Mouse (Mus musculus): ENCODE data around the gene Carmil1. TPM values are rescaled to one million over a fixed set of nuclear protein-coding genes. Genes with fewer than 3 reads are reported as not detected.

The Carmil1 gene
- polyA plus RNA-seq (2012; ENCODE audit: insufficient read depth, low replicate concordance): 4.5 and 9.5 TPM in 2 replicates

DNA sequence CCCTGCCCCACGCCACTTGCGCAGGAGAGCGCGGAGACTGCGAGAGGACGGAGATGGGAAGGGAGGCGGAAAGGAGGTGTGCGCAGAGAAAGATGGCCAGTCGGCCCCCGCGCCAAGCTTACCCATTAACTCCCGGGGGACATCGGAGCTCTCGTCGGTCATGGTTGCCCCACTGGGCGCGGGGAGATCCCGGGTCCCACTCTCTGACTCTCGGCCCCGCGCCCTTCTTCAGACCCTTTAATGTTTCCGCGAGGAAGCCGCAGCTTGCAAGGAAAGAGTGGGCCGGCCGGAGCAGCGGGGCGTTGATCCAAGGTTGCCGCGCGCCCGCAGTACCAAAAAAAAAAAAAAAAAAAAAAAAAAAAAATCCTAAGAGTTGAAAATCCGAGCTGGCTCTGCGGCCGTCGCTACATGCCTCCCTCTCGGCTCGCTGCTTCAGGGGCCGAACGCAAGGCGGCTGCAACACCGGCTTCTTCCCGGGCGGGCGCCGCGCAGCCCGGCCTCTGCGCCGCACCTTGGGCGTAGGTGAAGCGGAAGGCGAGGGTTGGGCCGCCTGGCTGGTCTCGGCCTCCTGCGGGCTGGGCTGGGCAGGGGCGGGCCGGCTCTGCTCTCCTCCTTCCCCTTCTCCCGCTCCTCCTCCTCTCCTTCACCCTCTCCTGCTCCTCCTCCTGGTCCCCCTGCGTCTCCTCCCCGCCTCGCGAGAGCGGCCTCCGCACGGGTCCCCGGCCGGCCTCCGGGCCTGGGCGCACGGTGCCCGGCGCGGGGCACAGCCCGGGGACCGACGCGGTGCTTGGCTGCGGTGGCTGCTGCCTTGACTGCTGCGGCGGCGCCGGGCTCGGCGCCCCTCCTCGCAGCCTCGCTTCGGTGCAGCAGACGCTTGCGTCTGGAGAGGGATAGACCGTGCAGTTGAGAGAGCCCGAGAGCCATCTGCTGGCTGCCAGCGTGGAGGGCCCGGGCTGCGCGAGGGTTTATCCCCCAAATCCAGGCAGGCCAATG is at the start of gene Carmil1:
Carmil1 (minus strand) TSS at position 357 of the 993 bp plus-strand sequence.
- Histone ChIP-seq H3K36me3 (replicated peaks; ENCODE audit: low read length) (no peaks in the 10 kb centered on the region), H3K27me3 (replicated peaks) (peaks cover 63% of the 10 kb centered on the region), H3K9me3 (peaks cover 8% of the 10 kb centered on the region), H3K4me1 (peaks cover 37% of the 10 kb centered on the region), H3K4me3 (replicated peaks) (peak within 1 kb of the TSS; percentile 93)
- TF ChIP-seq GATA1 (IDR thresholded peaks at IDR 0.05; ENCODE audit: borderline replicate concordance, low read length): no peak
- TF ChIP-seq FLI1 (IDR thresholded peaks at IDR 0.05; ENCODE audit: low read length): no peak

DNA sequence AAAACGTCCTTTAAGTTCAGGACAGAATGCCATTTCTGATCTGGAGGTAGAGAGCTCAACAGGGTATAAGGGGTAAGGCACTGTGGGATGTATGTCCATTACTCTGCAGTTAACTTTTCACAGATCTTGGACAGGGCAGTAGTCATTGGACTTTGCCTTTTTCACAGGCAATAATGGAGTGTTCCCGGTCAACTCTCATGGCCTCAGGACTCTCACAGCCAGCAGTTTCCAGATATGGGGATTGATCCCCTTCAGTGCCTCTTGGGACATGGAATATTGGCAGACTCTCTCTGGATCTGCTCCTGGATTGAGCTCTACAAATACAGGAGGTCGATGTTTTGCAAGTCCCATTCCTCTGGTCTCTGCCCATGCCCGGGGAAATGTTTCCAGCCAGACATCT is 49.5 kb upstream of the Carmil1 start:
- H3K9me3 ChIP-seq: no peaks in the 10 kb centered on the region
- H3K27me3 ChIP-seq (replicated peaks): no peaks in the 10 kb centered on the region
- H3K36me3 ChIP-seq (replicated peaks; ENCODE audit: low read length): peaks cover 36% of the 10 kb centered on the region
- no peak overlapping the region for H3K4me3 ChIP-seq (replicated peaks)
- H3K4me1 ChIP-seq: peaks cover 52% of the 10 kb centered on the region
- TF ChIP-seq GATA1 (IDR thresholded peaks at IDR 0.05; ENCODE audit: borderline replicate concordance, low read length): no peak

DNA sequence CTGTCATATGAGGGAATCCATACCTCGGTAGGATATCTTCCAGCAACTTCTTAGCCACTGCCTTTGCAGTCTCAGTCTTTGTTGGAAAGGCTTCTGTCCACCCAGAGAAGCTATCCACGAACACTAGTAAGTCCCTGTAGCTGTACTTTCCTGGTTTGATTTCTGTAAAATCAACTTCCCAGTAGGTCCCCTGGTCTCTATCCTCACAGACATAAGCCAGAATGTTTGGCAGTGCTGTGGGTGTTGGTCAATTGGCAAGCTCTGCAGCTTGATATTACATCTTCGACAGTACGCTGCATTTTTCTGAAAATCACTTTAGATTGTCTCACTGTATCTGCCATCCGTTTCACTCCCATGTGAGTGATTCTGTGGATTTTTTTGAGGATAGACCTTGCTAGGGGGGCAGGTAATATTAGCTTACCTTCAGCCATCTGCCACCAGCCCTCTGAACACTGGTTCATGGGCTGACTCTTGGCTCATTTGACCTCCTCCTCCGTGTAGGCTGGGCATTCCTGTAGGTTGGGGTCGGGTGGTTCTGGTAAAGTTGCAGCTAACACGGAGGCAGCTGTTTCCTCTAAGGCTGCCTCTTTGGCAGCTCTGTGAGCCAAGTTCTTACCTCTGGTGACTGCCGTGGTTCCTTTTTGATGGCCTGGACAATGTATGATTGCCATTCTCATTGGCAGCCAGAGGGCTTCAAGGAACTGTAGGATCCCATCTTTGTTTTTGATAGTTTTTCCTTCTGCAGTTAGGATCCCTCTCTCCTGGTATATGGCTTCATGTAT is 47.6 kb upstream of the Carmil1 start:
- no peaks in the 10 kb centered on the region for H3K27me3 ChIP-seq (replicated peaks)
- H3K9me3 ChIP-seq: no peaks in the 10 kb centered on the region
- peaks cover 51% of the 10 kb centered on the region for H3K4me1 ChIP-seq
- TF ChIP-seq GATA1 (IDR thresholded peaks at IDR 0.05; ENCODE audit: borderline replicate concordance, low read length): no peak
- TF ChIP-seq FLI1 (IDR thresholded peaks at IDR 0.05; ENCODE audit: low read length): no peak
- no peak overlapping the region for H3K4me3 ChIP-seq (replicated peaks)
- H3K36me3 ChIP-seq (replicated peaks; ENCODE audit: low read length): peaks cover 29% of the 10 kb centered on the region

DNA sequence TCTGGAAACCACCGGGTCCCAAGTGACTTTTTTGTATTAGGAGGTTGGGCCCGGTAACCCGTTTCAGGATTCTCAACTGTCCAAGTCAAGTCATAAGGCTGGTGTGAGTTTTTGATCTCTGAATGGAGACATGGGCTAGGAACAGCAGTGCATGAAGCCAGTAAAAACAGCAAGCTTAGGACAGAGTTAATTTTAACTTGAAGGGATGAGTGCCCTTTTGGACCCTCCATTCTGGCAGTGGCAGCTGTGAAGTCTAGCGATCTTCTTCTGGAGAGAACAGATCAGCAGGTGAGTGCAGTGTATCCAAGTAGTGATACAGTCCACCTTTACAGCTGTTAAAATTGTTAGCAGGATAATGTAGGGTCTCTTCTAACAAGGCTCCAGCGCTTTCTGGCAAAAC is 46.6 kb upstream of the Carmil1 start, which contains the start of gene Cmah:
Cmah (plus strand) TSS at position 204 of the 400 bp plus-strand sequence.
- Histone ChIP-seq H3K4me1 (peaks cover 40% of the 10 kb centered on the region), H3K36me3 (replicated peaks; ENCODE audit: low read length) (peaks cover 28% of the 10 kb centered on the region), H3K4me3 (replicated peaks) (no peak within 1 kb of the TSS), H3K9me3 (no peaks in the 10 kb centered on the region), H3K27me3 (replicated peaks) (no peaks in the 10 kb centered on the region)
- TF ChIP-seq GATA1 (IDR thresholded peaks at IDR 0.05; ENCODE audit: borderline replicate concordance, low read length): no peak
- no peak for TF ChIP-seq FLI1 (IDR thresholded peaks at IDR 0.05; ENCODE audit: low read length)

DNA sequence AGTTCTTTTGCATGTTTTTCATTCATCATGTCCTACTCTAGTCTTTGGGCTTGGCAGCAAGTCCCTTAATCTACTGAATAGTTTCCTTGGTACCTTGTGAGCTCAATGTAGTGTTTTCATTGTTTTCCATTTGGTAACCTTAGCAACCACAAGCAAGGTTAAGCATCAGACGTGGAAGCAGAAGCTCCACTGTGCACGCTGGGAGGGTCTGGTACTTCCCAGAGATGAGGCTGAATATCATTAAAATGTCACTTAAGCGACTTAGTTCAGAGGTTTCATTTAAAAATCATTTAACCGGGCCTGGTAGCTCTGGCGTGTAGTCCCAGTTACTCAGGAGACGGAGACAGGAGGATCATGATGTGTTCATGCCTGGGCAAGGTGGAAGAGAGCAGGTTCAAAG is 40.7 kb upstream of the Carmil1 start:
- Histone ChIP-seq H3K9me3 (no peaks in the 10 kb centered on the region), H3K4me1 (peaks cover 29% of the 10 kb centered on the region), H3K27me3 (replicated peaks) (no peaks in the 10 kb centered on the region), H3K36me3 (replicated peaks; ENCODE audit: low read length) (peaks cover 4% of the 10 kb centered on the region), H3K4me3 (replicated peaks) (no peak overlapping the region)
- TF ChIP-seq GATA1 (IDR thresholded peaks at IDR 0.05; ENCODE audit: borderline replicate concordance, low read length) (no peak), FLI1 (IDR thresholded peaks at IDR 0.05; ENCODE audit: low read length) (no peak)

DNA sequence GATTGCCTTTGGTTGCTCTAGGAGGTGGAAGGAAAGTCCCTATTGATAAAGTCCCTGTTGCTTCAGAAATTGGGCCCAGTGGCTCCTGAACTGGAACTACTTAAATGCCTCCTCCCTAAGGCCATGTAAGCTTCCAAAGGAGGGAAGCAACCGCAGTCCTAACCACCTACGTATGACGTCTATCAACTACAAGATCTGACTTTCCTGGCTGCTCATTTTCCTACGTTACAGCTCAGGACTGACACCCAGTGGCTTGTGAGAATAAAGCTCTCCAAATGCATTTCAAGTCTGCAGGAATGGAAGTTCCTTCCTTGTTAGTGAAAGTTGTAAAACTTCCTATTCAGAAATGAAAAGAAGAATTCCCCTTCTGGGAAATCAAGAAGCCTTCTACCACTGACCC is 38.0 kb upstream of the Carmil1 start:
- peaks cover 29% of the 10 kb centered on the region for H3K4me1 ChIP-seq
- no peak overlapping the region for H3K4me3 ChIP-seq (replicated peaks)
- TF ChIP-seq FLI1 (IDR thresholded peaks at IDR 0.05; ENCODE audit: low read length) (no peak), GATA1 (IDR thresholded peaks at IDR 0.05; ENCODE audit: borderline replicate concordance, low read length) (no peak)
- peaks cover 2% of the 10 kb centered on the region for H3K36me3 ChIP-seq (replicated peaks; ENCODE audit: low read length)
- no peaks in the 10 kb centered on the region for H3K9me3 ChIP-seq
- H3K27me3 ChIP-seq (replicated peaks): peaks cover 5% of the 10 kb centered on the region

GRCm38 (mm10) chr13:24316563-24316962 is 36.0 kb upstream of the Carmil1 start:
- Histone ChIP-seq H3K9me3 (no peaks in the 10 kb centered on the region), H3K27me3 (replicated peaks) (peaks cover 5% of the 10 kb centered on the region), H3K4me1 (peaks cover 30% of the 10 kb centered on the region), H3K36me3 (replicated peaks; ENCODE audit: low read length) (peaks cover 2% of the 10 kb centered on the region), H3K4me3 (replicated peaks) (no peak overlapping the region)
- TF ChIP-seq FLI1 (IDR thresholded peaks at IDR 0.05; ENCODE audit: low read length) (no peak), GATA1 (IDR thresholded peaks at IDR 0.05; ENCODE audit: borderline replicate concordance, low read length) (no peak)

- no peak for TF ChIP-seq GATA1 (IDR thresholded peaks at IDR 0.05; ENCODE audit: borderline replicate concordance, low read length)
- no peak for TF ChIP-seq FLI1 (IDR thresholded peaks at IDR 0.05; ENCODE audit: low read length)
- Histone ChIP-seq H3K27me3 (replicated peaks) (peaks cover 5% of the 10 kb centered on the region), H3K9me3 (no peaks in the 10 kb centered on the region), H3K4me3 (replicated peaks) (no peak overlapping the region), H3K4me1 (peaks cover 20% of the 10 kb centered on the region), H3K36me3 (replicated peaks; ENCODE audit: low read length) (no peaks in the 10 kb centered on the region)
Observed at GRCm38 (mm10) chr13:24311011-24311940, 30.7 kb upstream of the Carmil1 start.

GRCm38 (mm10) chr13:24306248-24306647 is 25.7 kb upstream of the Carmil1 start:
- Histone ChIP-seq H3K27me3 (replicated peaks) (peaks cover 3% of the 10 kb centered on the region), H3K9me3 (no peaks in the 10 kb centered on the region), H3K36me3 (replicated peaks; ENCODE audit: low read length) (no peaks in the 10 kb centered on the region), H3K4me1 (peaks cover 10% of the 10 kb centered on the region), H3K4me3 (replicated peaks) (no peak overlapping the region)
- no peak for TF ChIP-seq FLI1 (IDR thresholded peaks at IDR 0.05; ENCODE audit: low read length)
- no peak for TF ChIP-seq GATA1 (IDR thresholded peaks at IDR 0.05; ENCODE audit: borderline replicate concordance, low read length)
